Mouse (Mus musculus): ENCODE results near the gene Wnk3.

- no peak for TF ChIP-seq CTCF (IDR thresholded peaks at IDR 0.05; ENCODE audit: extremely low read depth, insufficient read length, insufficient replicate concordance, low read depth, low read length)
- TF ChIP-seq POLR2A (IDR thresholded peaks at IDR 0.05; ENCODE audit: low read depth, low read length) = no peak
Measured at GRCm38 (mm10) chrX:151349322-151349721, 151.4 kb downstream of the Wnk3 start.
